8 mouse cellular contexts compared by ENCODE assay signal in the genomic region with DNA sequence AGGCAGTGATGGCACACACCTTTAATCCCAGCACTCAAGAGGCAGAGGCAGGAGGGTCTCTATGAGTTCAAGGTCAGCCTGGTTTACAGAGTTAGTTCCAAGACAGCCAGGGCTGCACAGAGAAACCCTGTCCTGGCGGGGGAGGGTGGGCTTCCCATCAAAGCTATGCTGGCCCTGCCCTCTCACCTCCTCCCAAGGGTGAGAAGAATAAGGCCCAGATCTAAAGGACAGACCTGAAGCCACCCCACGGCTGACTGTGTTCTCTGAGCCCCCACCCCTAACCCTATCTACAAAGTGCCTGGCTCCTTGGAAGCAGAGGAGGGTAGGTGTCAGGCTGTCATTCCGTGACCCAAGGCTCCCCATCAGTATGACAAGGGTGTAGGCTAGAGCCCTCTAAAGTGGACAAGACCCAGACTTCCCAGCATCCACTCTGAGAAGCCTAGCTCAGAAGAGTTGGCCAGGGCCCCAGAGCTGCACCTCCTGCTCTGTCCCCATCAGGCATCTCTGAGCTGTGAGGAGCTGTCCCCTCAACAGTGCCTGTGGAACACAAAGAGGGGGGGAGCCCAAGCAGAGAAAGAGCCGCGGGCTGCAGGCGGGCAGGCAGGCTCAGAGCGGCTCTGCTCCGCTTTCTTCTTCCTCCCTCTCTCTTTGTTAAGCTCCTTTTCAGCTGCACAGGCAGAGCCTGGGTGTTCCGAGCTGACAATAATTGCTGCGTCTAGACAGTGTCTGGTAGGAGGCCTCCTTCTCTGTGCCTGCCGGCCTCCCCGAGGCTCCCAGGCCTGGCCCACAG.
DNase-seq lines count a peak whose midpoint lies in the region; ATAC-seq lines count a peak whose summit lies in the region.

No protein-coding gene starts in this region.

- WGBS in embryonic facial prominence, embryonic 14.5 days: 19% methylated on average over 12 of the region's 12 CpGs

- peak; percentile 96 for DNase-seq in heart, adult 11 months
- no peak for DNase-seq in heart, postnatal 25 days (ENCODE audit: low spot score)
- peak; percentile 41 for DNase-seq in R1 (ENCODE audit: low read depth, low spot score)
- peak; percentile 93 for DNase-seq in embryonic facial prominence, embryonic 14.5 days (ENCODE audit: low spot score)
- DNase-seq in heart, postnatal 4 days: peak; percentile 61
- DNase-seq in left cerebral cortex, postnatal 36 days (ENCODE audit: low spot score in 2 of 2): peak; percentile 66 to 67
- peak; percentile 75 for DNase-seq in retina, embryonic 14.5 days (ENCODE audit: low spot score)
- DNase-seq in spleen, postnatal 10 days (ENCODE audit: low spot score in 2 of 2): no peak

- no peaks in the 10 kb centered on the region for H3K9me3 ChIP-seq in embryonic facial prominence, embryonic 14.5 days (ENCODE audit: control insufficient read depth, low read length)

- peak overlapping the region; percentile 99 for H3K27ac ChIP-seq in embryonic facial prominence, embryonic 14.5 days (replicated peaks; ENCODE audit: low read depth, low read length)

- peak overlapping the region; percentile 52 for H3K9ac ChIP-seq in embryonic facial prominence, embryonic 14.5 days (ENCODE audit: low read depth, low read length)

- no peaks in the 10 kb centered on the region for H3K27me3 ChIP-seq in embryonic facial prominence, embryonic 14.5 days (replicated peaks; ENCODE audit: control insufficient read depth, insufficient read depth, low read length)

- peak; percentile 75 for ATAC-seq in embryonic facial prominence, embryonic 14.5 days (ENCODE audit: low read depth)

- H3K4me1 ChIP-seq in embryonic facial prominence, embryonic 14.5 days (ENCODE audit: control insufficient read depth, insufficient read depth, low read length): peaks cover 80% of the 10 kb centered on the region

- no peak overlapping the region for H3K4me3 ChIP-seq in embryonic facial prominence, embryonic 14.5 days (ENCODE audit: low read depth, low read length)

- peak overlapping the region; percentile 25 for H3K4me2 ChIP-seq in embryonic facial prominence, embryonic 14.5 days (ENCODE audit: low read depth, low read length)

- intact Hi-C loops in heart, postnatal 25 days (cut with DNase I): loop anchor here (2.0 kb wide), 1 partner anchor 71 kb away; no protein-coding TSS in a partner anchor
- intact Hi-C loops in left cerebral cortex, postnatal 36 days (cut with DNase I): loop anchor here (5.0 kb wide), 2 partner anchors 51 to 71 kb away; no protein-coding TSS in a partner anchor

- no peaks in the 10 kb centered on the region for H3K36me3 ChIP-seq in embryonic facial prominence, embryonic 14.5 days (ENCODE audit: control insufficient read depth, insufficient read depth, low read length)

Comparison
In these comparisons a context has a peak if more than half of its experiments do, and no peak if none do; other contexts are left out.
1. DNase-seq: peak in heart, adult 11 months (single experiment), R1 (single experiment), embryonic facial prominence, embryonic 14.5 days (single experiment), heart, postnatal 4 days (single experiment), left cerebral cortex, postnatal 36 days (2 of 2) and retina, embryonic 14.5 days (single experiment); none in heart, postnatal 25 days (single experiment) and spleen, postnatal 10 days (0 of 2).